10 mouse cellular contexts compared by ENCODE assay signal in the genomic region with DNA sequence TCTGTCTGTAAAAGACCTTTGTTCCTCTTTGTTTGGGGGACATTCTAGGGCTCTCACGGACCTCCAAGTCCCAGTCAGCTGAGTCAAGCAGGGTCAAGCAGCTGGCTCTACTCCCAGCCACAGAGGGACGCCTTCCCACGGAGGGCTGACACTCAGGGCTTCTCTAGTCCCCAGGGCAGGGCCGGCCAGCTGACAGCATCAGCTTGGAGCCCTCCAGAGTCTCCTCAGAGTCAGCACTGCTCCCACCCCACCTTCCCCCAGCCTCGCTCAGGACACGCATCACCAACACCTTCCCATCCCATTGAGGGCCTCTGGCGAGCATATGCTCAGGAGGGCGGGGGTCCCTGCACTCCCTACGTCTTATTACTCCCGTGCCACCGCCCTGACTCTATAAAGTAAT. TPM values are rescaled to one million over a fixed set of nuclear protein-coding genes. Genes with fewer than 3 reads are reported as not detected.
DNase-seq lines count a peak whose midpoint lies in the region; ATAC-seq lines count a peak whose summit lies in the region.
"Had no signal": no experiment of that assay in that cellular context is flagged by ENCODE, and none has a peak within 500 bp of the region (broad histone marks: within the 10 kb centered on the region; RNA-seq: fewer than 3 reads in every experiment).

No protein-coding gene starts in this region.

- ATAC-seq in embryonic facial prominence, embryonic 11.5 days (replicated peaks; ENCODE audit: insufficient number of reproducible peaks, low FRiP score, low TSS enrichment, low read depth): peak; percentile 60
- no peak for ATAC-seq in limb, embryonic 11.5 days (ENCODE audit: insufficient number of reproducible peaks, low FRiP score, low TSS enrichment, low read depth)

- H3K9ac ChIP-seq in embryonic facial prominence, embryonic 11.5 days (replicated peaks; ENCODE audit: low read length): no peak overlapping the region
- no peak overlapping the region for H3K9ac ChIP-seq in limb, embryonic 11.5 days (ENCODE audit: low read length)

- H3K4me2 ChIP-seq in embryonic facial prominence, embryonic 11.5 days (ENCODE audit: low read depth, low read length): no peak overlapping the region
- no peak overlapping the region for H3K4me2 ChIP-seq in limb, embryonic 11.5 days (ENCODE audit: low read depth, severe bottlenecking)

- no peaks in the 10 kb centered on the region for H3K9me3 ChIP-seq in embryonic facial prominence, embryonic 11.5 days (replicated peaks; ENCODE audit: control insufficient read depth, low read length)
- no peaks in the 10 kb centered on the region for H3K9me3 ChIP-seq in limb, embryonic 11.5 days (ENCODE audit: control insufficient read depth, low read length)

- no peak overlapping the region for H3K27ac ChIP-seq in embryonic facial prominence, embryonic 11.5 days (replicated peaks; ENCODE audit: low read depth, low read length)
- H3K27ac ChIP-seq in limb, embryonic 11.5 days (replicated peaks; ENCODE audit: low read depth, low read length): no peak overlapping the region
- H3K27ac ChIP-seq: macrophage had no signal

- DNase-seq in kidney, adult 18-20 months: peak; percentile 6
- DNase-seq in kidney, adult 8-10 months: no peak
- DNase-seq in embryonic facial prominence, embryonic 11.5 days (ENCODE audit: low spot score): no peak
- DNase-seq in heart, postnatal 10 days: peak; percentile 39 to 41
- DNase-seq in limb, embryonic 11.5 days (ENCODE audit: low spot score): peak; percentile 30
- no peak for DNase-seq in thymus, postnatal 0 days (ENCODE audit: low spot score)
- DNase-seq in left cerebral cortex, adult 9 months (ENCODE audit: low spot score in 2 of 2): no peak
- DNase-seq in ovary, postnatal 14 days (ENCODE audit: low spot score): no peak
- DNase-seq: right cerebral cortex, adult 18-20 months had no signal

- H3K27me3 ChIP-seq in embryonic facial prominence, embryonic 11.5 days (ENCODE audit: control insufficient read depth, insufficient read depth, low read length): no peaks in the 10 kb centered on the region
- H3K27me3 ChIP-seq in limb, embryonic 11.5 days (ENCODE audit: control insufficient read depth, insufficient read depth, low read length): no peaks in the 10 kb centered on the region

- H3K36me3 ChIP-seq in embryonic facial prominence, embryonic 11.5 days (replicated peaks; ENCODE audit: control insufficient read depth, insufficient read depth, low read depth, low read length): no peaks in the 10 kb centered on the region
- no peaks in the 10 kb centered on the region for H3K36me3 ChIP-seq in limb, embryonic 11.5 days (ENCODE audit: control insufficient read depth, insufficient read depth, low read length)

- WGBS in embryonic facial prominence, embryonic 11.5 days: 31% methylated on average over 11 of the region's 11 CpGs
- WGBS in limb, embryonic 11.5 days: 20% methylated on average over 11 of the region's 11 CpGs

- peaks cover 4% of the 10 kb centered on the region; the same call in 1 of the 2 replicates for H3K4me1 ChIP-seq in embryonic facial prominence, embryonic 11.5 days (ENCODE audit: control insufficient read depth, insufficient read depth, low read length)
- peaks cover 20% of the 10 kb centered on the region for H3K4me1 ChIP-seq in limb, embryonic 11.5 days (ENCODE audit: control insufficient read depth, insufficient read depth, low read length)

- no peak overlapping the region for H3K4me3 ChIP-seq in embryonic facial prominence, embryonic 11.5 days (ENCODE audit: low read depth, low read length)
- H3K4me3 ChIP-seq in limb, embryonic 11.5 days (ENCODE audit: low read depth, low read length): no peak overlapping the region

- intact Hi-C loops in heart, postnatal 10 days (cut with DNase I): no loop called here

RNA-seq across cellular contexts. Expression of gene Dlx4, which starts 39.6 kb away (rescaled TPM):
- 3.0 and 3.6 TPM in 2 replicates for polyA plus RNA-seq in embryonic facial prominence, embryonic 11.5 days (2014; fragmentation: Nextera tagmentation; extraction: Ambion mirVana)
- under 1 TPM in 1 of 2 experiments, not detected in 1; 0.12 TPM for total RNA-seq in heart, postnatal 10 days (2021)
- 0.40 and 0.80 TPM in 2 replicates for polyA plus RNA-seq in limb, embryonic 11.5 days (2014; fragmentation: Nextera tagmentation; extraction: Ambion mirVana)
- 0.17 and 0.21 TPM in 2 replicates for polyA plus RNA-seq in thymus, postnatal 0 days (2015; fragmentation: Nextera tagmentation; extraction: Ambion mirVana)
- polyA plus RNA-seq: macrophage had no signal

Comparison
In these comparisons a context has a peak if more than half of its experiments do, and no peak if none do; other contexts are left out.
1. DNase-seq: peak in kidney, adult 18-20 months (single experiment), heart, postnatal 10 days (2 of 2) and limb, embryonic 11.5 days (single experiment); none in kidney, adult 8-10 months (0 of 2), embryonic facial prominence, embryonic 11.5 days (single experiment), thymus, postnatal 0 days (single experiment), left cerebral cortex, adult 9 months (0 of 2) and ovary, postnatal 14 days (single experiment).